Mouse (Mus musculus) ES-E14 (cell line): ENCODE data around the gene Fam83e.

Experiments
- CHD2 ChIP-seq: IDR thresholded peaks from 2 replicates; pipeline ENCODE4 v1.6.1; 2014; ENCODE audit warnings: mild to moderate bottlenecking, low read depth, low read length, inconsistent platforms
- ZNF384 ChIP-seq: IDR thresholded peaks from 2 replicates; pipeline ENCODE4 v1.6.1; 2012; ENCODE audit warnings: low read depth, low read length, inconsistent platforms

GRCm38 (mm10) chr7:45765995-45766394 lies 45.0 kb downstream of the Fam83e start:
- TF ChIP-seq ZNF384 (no peak), CHD2 (no peak)
